Mouse (Mus musculus): Measurements from ENCODE around the gene Hoxb3. TPM values are rescaled to one million over a fixed set of nuclear protein-coding genes. Genes with fewer than 3 reads are reported as not detected.
A peak's percentile ranks its signal among the peaks of the same experiment; 100 is the strongest.

Gene Hoxb3
- under 1 TPM; 0.24 to 0.40 (median 0.30) TPM for total RNA-seq (2022)

DNA sequence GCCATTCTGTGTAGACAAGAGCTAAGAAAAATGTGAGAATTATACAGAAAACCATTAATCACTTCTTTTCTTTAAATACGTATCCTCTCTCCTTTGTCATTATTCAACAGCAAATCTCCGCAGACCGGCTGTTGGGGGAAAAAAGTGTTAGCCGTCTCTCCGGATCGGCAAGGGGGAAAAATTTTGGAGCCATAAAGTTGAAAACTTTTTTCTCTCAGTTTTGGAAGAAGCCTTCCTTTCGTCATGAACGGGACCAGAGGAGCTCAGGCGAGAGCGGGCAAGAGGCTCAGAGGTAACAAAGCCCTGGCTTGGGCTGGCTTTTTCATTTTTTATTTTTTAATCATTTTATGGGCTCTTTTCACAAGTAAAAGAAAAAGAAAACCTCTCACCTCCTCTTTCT is at the start of gene Hoxb3:
Gene Hoxb3 (plus strand): TSS at position 173 of the 400 bp plus-strand sequence.
- no peak for DNase-seq (ENCODE audit: low spot score in 2 of 2)

DNA sequence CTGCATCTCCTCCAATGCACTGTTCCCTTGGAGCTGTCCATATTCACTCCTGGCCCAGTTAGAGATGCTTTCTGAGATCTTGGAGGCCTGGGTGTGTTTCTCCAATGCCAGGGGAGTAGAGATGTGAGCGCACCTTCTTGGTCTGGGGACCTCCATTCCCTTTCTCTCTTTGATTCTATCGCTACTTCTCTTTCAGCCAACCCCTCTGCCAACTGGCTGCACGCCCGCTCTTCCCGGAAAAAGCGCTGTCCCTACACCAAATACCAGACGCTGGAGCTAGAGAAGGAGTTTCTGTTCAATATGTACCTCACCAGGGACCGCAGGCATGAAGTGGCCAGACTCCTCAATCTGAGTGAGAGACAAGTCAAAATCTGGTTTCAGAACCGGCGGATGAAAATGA is 48.7 kb upstream of the Hoxb3 start:
- no peak for DNase-seq (ENCODE audit: low spot score in 2 of 2)

DNA sequence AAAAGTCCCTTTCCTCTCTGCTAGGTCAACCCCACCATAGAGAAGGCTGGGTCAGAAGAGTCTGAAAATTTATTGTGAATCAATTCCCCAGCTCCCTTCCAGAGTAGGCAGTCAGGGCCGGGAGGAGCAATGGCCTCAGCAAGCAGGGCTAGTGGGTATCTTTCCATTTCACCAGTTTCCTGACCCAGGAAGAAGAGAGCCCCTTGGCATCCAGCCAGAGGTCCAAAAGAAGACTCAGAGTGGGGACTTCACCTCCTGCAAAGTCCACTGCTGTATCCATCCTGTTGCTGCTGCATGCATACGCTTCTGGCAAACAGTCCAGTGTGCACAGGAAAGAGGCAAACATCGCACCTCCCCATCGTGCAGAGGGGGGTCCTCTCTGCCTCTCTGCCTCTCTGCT is 47.2 kb upstream of the Hoxb3 start:
- DNase-seq (ENCODE audit: low spot score in 2 of 2) = no peak

DNA sequence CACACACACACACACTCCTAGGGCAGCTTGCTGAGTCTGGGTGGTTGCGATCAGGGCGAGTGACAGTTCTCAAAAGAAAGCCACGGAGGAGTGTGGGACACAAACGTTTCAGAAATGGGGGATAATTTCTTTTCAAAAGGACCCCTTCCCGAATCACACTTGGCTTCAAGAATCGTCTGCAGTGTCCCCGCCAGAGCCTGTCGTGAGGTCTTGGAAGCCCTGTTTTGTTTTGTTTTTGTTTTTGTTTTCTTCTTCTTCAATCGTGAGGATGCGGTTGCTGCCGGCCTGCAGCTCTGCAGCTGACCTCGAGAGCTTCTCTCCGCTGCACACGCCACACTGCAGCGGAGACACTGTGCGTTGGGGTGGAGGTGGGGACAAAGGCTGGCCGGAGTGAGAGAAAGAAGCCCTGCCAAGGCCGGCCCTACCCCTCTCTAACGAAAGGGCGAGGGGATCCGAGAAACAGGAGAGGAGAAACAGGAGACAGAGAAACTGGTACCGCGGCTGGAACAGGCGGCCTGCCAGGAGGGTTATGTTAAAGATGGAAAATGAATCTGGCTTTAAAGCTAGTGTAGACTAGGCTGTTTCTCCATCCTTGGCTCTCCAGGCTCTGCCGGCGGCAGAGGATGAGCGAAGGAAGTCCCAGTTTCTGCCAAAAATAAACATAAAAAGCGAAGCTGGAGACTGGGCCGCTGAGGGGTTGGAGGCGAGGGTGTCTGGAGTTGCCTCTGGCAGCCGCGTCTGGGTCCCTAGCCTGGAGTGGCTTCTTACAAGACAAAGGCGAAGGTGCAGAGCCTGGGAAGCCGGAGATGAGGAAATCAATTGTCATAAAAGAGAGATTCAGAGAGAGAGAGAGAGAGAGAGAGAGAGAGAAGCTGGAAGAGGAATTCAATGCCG is 45.7 kb upstream of the Hoxb3 start:
- no peak for DNase-seq (ENCODE audit: low spot score in 2 of 2)

DNA sequence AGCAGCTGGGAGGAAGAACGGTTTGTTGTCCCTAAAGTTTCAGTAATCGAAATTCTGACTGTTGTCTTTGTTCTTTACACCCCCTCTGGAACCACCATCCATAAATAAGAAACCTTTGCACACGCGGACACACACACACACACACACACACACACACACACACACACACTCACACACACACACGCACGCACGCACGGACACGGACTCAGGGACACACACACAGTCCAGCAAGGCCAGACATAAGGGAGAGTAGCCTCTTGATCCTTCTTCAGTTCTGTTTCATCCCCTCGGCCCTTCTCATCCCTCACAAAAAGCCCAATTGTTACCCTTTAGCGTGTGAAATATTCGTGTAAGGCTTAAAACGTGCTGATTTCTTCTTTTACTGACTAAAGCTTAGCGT is 44.8 kb upstream of the Hoxb3 start:
- no peak for DNase-seq (ENCODE audit: low spot score in 2 of 2)

DNA sequence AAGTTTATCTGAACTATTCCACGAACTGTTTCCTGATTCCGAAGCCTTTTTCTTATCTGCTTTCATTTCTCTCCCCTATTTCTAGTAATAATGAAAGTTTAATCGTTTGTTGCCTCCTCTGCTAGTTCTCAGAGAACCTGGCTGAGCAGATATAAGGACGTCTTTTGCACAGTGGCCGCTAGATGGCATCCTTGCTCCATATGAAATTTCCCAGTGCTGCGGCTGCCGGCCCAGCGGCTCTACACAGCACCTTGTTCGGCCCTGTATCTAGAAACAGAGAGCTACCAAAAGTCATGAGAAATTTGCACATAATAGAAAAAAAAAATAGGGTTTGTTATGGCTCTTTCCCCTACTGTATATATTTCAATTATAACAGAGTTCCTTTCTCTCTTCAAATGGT is 44.4 kb upstream of the Hoxb3 start:
- peak; percentile 35 to 59 for DNase-seq (ENCODE audit: low spot score in 2 of 2)

DNA sequence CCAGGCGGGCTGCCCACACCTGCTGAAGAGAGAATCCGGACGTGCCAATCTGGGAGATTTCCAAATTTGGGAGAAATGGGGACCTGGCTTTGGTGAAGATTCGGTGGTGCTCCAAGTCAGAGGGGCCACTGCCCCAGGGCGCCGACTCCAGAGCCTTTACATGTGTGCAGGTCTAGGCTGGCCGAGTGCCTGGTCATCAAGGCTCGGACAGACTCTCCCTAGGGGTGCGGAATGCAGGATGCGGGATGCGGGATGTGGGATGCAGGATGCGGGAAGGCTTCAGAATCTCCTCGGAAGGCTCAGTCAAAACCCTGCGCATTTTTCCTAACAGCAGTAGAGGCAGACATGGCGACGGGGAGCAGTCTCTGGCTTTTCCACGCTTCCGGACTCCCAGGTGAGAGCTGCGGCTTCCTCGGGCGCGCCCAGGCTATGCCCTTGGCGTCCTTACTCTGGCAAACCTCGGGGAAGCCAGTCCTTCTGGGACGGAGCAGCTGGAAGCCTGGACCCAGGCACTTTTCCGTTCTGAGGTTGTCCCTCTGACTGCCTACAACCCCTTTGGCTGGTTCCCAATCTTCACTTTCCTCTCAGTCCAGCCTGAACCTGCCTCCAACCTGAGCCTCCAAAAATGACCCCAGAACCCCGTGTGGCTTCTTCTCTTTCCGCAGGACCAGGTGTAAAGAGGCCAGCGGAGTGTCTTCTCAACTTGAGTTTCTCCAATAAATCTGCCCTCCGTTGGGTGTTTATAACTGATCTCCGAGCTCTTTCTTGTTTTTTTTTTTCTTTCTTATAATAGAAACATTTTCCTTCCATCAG is 43.5 kb upstream of the Hoxb3 start:
- no peak for DNase-seq (ENCODE audit: low spot score in 2 of 2)

DNA sequence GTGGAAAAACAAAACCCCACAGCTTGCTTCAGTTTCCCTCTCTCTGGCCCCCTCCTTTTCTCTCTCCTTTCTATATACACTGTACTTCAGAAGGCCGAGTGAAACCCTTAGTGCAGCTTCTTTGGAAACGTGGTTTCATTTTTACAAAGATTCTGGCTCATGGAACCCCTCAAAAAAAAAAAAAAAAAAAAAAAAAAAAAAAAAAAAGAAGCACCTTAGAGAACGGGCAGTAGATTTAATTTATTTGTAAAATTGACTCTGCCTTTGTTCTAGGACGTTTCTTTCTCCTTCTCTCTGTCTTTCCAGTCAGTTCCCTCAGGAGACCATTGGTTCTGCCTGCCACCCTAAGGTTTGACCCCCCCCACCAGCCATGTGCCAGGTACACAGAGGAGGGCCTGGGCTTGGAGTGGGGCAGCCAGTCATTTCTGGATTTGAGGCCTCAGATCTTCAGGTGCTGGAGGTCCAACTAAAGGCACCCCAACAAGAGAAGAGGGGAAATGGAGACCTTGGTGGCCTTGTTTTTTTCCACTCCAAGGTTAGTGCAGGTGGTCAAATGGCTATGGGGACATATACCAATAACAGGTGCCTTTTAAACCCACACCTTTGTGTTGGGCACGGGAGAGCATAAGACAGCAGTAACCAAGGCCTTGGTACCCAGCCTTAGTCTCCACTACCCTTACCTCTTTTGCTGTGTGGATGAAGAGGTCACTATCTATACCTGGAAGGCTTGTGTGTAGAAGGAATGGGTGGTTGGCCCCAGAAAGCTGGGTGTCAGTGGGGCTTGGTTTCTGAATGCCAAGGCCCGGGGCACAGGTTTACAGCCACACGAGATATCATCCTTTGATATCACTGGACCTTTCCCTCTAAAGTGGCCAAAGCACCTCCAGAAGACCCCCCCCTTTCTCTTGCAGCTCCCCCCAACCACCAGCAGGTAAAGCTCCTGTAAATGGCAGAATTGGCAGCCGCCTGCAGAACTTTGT is 42.4 kb upstream of the Hoxb3 start:
- DNase-seq (ENCODE audit: low spot score in 2 of 2) = no peak

DNA sequence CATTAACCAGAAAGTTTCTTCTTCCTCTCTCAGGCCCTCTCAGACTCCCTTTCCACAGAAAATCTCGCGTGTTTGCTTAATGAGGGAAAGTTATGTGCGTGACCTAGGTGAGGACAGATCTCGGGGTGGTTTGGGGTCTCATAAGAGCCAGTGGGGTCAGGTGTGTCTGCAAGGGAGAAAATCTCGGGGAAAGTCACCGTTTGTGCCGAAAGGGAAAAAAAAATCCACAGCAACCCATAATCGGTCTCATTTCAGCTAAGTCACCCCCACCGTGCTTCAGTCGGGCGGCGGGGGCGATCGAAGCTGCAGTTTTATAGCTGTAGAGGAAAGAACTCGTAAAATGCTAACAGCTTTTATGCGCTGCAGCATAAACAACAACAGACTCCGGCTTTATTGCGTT is 41.7 kb upstream of the Hoxb3 start:
- DNase-seq (ENCODE audit: low spot score in 2 of 2) = no peak

DNA sequence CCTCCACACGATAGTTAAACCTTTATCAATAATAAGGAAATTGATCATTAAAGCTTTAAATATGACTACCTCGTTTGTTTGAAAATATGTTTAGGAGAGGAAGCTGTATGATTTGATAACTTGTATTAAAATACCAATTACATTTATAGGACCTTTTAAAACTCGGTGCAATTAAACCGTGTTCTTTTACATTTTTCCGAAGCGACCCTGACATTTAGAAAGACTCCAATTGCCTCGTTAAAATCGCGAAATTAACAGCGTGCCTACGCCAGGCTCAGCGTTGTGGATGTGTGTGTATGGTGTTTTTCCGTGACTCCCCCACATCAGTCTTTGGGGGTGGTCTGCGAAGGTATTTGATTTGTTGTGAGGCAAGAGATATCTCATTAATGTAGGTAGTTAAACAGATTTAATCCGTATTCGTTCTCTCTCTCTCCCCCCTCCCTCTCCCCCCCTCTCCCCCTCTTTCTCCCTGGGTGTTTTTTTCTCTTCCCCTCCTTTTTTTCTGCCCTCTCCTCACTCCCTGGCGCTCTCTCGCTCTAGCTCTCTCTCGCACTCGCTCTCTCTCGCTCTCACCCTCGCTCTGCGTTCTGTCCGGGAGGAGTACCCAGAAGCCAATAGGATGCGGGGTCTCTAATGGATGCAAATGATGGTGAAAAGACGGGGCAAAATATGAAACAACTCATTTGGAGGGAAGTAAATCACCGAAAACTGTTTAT is 41.1 kb upstream of the Hoxb3 start, which contains the start of gene Hoxb8:
Gene Hoxb8 (plus strand): TSS at position 51 of the 716 bp plus-strand sequence.
- no peak for DNase-seq (ENCODE audit: low spot score in 2 of 2)

DNA sequence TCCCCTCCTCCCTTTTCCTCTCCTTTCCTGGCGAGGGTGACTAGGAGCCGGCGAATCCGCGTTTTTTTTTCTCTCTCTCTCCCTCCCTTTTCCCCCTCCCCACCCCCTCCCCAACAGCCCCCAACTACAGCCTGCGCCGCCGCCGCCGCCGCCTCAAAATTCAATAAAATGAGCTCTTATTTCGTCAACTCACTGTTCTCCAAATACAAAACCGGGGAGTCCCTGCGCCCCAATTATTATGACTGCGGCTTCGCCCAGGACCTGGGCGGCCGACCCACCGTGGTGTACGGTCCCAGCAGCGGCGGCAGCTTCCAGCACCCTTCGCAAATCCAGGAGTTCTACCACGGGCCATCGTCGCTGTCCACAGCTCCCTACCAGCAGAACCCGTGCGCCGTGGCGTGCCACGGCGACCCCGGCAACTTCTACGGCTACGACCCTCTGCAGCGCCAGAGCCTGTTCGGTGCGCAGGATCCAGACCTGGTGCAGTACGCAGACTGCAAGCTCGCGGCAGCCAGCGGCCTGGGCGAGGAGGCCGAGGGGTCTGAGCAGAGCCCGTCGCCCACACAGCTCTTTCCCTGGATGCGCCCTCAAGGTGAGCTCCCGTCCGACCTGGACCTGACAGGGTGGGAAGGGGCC is 40.2 kb upstream of the Hoxb3 start:
- no peak for DNase-seq (ENCODE audit: low spot score in 2 of 2)

DNA sequence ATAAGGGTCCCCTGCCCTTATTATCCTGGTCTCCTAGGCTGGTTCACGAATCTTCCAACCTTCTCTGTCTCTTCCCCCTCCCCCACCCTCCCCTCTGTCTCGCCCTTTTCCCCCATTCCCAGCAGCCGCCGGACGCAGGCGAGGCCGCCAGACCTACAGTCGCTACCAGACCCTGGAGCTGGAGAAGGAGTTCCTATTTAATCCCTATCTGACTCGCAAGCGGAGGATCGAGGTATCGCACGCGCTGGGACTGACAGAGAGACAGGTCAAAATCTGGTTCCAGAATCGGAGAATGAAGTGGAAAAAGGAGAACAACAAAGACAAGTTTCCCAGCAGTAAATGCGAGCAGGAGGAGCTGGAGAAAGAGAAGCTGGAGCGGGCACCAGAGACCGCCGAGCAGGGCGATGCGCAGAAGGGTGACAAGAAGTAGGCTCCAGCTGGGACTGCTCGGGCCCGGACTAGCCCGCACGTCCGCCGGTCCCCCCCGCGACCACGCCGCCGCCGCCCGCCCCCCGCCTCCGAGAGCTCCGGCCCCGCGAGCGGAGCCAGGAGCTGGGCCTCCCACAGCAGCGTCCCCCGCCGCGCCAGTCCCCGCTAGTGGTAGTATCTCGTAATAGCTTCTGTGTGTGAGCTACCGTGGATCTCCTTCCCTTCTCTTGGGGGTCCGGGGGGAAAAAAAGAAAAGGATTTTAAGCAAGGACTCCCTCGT is 38.9 kb upstream of the Hoxb3 start:
- no peak for DNase-seq (ENCODE audit: low spot score in 2 of 2)

DNA sequence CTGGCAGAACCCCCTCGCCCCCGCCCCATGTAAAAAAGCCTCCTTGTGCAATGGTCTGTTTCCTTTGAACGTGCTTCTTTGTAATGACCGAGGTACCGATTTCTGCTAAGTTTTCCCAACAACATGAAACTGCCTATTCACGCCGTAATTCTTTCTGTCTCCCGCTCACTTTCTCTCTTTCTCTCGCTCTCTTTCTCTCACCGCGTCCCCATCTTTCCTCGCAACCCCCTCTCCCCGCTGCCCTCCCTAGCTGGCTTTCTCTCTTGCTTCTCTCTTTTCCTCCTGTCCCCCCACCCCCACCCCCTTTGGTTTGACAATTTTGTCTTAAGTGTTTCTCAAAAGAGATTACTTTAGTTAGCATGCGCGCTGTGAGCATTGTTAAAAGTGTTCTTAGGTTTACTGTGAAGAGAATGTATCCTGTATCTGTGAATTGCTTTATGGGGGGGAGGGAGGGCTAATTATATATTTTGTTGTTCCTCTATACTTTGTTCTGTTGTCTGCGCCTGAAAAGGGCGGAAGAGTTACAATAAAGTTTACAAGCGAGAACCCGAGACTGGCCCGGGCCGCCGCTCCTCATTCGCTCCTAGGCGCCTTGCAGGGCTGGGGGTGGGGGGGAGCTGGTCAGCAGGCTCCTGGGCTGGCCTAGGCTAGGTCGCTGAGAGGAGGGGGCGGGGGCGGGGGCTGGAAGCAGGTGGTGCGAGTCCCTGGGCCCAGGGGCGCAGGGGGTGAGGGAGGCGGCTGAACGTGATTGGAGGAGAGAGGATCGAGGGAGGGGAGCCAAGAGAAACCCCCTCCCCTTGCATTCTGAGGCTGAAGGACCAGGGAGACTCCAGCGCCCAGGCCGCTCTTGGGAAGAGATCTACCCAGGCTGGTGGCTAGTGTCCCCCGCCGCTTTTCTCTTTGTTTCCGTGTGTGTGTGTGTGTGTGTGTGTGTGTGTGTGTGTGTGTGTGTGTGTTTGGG is 38.1 kb upstream of the Hoxb3 start:
- no peak for DNase-seq (ENCODE audit: low spot score in 2 of 2)

DNA sequence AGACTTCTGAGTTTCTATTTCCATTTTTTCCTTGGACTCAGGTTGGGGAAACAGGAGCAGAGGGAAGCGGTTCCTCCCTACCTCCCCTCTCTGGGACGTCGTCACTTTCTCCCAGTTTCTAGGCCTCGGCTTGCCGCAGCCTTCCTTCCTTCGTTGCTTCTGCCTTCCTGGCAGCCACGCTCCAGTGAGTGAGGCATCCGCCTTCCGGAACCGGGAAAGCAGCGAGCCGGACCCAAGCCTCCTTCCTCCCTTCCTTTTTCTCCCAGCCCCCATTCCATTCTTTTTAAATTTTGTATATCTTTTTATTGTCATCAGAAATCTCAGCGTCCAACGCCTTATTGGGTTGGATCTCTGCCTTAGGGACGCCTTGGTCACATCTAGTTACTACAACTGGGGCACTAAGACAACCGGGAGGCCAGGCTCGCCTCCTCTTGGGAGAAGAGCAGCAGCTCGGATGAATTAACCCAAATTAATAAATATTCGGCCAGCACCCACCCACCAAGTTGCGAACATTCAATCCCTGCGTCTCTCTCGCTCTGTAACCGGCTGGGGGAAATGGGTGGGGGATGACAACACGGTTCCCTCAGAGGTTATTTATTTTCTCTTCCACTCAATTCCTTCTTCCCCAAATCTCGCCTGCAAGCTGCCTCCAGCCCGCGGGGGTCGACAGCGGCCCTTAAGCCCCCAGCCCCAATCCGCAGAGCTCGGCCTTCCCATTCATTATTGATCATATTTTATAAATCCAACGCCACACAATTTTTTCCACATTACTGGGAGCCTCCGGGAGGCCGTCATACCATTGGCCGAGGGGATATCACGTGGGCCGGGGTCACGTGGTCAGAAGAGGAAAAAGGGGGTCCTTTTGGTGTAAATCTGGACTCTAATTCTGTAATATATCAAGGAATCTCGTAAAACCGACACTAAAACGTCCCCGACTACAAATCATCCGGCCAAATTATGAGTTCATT is 37.1 kb upstream of the Hoxb3 start, which contains the start of gene Hoxb7:
Gene Hoxb7 (plus strand): TSS at position 853 of the 968 bp plus-strand sequence.
- no peak for DNase-seq (ENCODE audit: low spot score in 2 of 2)

DNA sequence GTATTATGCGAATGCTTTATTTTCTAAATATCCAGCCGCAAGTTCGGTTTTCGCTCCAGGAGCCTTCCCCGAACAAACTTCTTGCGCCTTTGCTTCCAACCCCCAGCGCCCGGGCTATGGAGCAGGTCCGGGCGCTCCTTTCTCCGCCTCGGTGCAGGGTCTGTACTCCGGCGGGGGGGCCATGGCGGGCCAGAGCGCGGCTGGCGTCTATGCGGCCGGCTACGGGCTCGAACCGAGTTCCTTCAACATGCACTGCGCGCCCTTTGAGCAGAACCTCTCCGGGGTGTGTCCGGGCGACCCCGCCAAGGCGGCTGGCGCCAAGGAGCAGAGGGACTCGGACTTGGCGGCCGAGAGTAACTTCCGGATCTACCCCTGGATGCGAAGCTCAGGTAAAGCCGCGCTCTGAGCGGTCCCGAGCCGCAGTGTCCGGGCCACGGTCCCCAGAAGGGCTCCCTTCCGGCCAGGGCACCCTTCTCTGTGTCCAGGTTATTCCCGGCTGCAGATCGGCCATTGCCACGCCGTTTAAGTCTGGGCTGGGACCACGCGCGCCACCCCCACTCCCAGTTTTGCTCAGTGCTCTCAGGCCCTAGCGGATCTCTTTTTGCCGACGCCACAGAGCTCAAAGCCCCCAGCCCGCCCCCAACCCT is 36.3 kb upstream of the Hoxb3 start:
- DNase-seq (ENCODE audit: low spot score in 2 of 2) = no peak

DNA sequence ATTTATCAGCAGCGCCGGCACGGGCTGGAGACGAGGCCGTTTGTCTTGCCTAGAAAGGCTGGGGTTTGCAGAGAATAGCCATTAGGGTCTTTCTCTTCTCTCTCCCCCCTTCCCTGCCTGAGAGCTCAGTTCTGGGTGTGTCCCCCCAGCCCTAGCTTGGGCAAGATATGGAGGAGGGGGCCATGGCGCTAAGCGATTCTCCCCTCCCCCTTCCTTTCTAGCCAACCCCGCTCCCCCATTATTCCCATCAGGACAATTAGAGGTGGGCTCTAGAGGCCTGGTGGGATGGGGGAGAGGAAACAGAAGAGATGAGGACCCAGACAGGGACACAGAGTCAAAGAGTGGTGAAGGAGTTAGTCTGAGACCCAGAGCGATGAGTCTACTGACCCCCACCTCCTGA is 35.7 kb upstream of the Hoxb3 start:
- no peak for DNase-seq (ENCODE audit: low spot score in 2 of 2)

Measured in gastrocnemius, adult 8-10 months (tissue).